Mouse (Mus musculus): Measurements from ENCODE around the gene Tmem63b. TPM values are rescaled to one million over a fixed set of nuclear protein-coding genes. Genes with fewer than 3 reads are reported as not detected.

The Tmem63b gene
- polyA plus RNA-seq, 1 experiment from 2014 or later, result 40.4 TPM

DNA sequence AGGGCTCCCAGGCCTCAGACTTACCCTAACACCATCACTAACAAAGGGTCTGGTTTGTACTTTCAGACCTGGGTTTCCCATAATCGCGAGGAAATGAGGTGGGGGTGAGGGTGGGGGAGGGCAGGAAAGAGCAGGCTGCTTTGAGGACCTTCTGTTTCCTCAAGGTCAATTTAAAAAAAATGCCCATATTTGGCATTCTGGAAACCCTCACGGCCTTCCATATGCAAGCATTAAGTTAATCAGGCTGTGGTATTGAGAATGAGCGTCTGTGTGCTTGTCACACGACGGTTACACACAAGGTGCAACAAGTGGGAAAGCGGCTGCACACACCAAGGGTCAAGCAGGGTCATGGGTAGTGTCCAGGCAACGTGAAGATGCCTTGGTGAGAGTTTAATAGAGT, 74.7 kb downstream of the Tmem63b start:
- Histone ChIP-seq H3K36me3 (ENCODE audit: control insufficient read depth, insufficient read depth) (no peaks in the 10 kb centered on the region), H3K4me1 (ENCODE audit: control insufficient read depth, insufficient read depth, low read length) (peaks cover 10% of the 10 kb centered on the region), H3K27ac (ENCODE audit: low read length) (no peak overlapping the region), H3K4me3 (ENCODE audit: low read length) (no peak overlapping the region), H3K27me3 (ENCODE audit: control insufficient read depth, insufficient read depth, low read length) (no peaks in the 10 kb centered on the region), H3K9me3 (replicated peaks; ENCODE audit: control insufficient read depth, low read length) (peaks cover 3% of the 10 kb centered on the region; the same call in 1 of the 2 replicates), H3K9ac (ENCODE audit: low read length) (no peak overlapping the region), H3K4me2 (ENCODE audit: low read depth, low read length) (no peak overlapping the region)
- WGBS, result 66% methylated on average over 8 of the region's 8 CpGs
- ATAC-seq (replicated peaks; ENCODE audit: extremely low read depth, insufficient read depth, low FRiP score), result no peak

Other genes starting within 250 kb of the Tmem63b start
- 1.2 and 1.5 TPM in 2 replicates for gene Spats1, start 211.5 kb downstream of the Tmem63b start, polyA plus RNA-seq (2015; fragmentation: Nextera tagmentation; extraction: Ambion mirVana)
- gene Aars2, start 180.1 kb downstream of the Tmem63b start, polyA plus RNA-seq (2015; fragmentation: Nextera tagmentation; extraction: Ambion mirVana), result 25.0 and 25.4 TPM in 2 replicates
- gene Tcte1, start 163.5 kb downstream of the Tmem63b start, polyA plus RNA-seq (2015; fragmentation: Nextera tagmentation; extraction: Ambion mirVana), result 0.49 and 0.63 TPM in 2 replicates
- 1.2 and 1.9 TPM in 2 replicates for gene Tmem151b, start 137.2 kb downstream of the Tmem63b start, polyA plus RNA-seq (2015; fragmentation: Nextera tagmentation; extraction: Ambion mirVana)
- 5.3 and 10.9 TPM in 2 replicates for gene Nfkbie, start 131.2 kb downstream of the Tmem63b start, polyA plus RNA-seq (2015; fragmentation: Nextera tagmentation; extraction: Ambion mirVana)
- gene Slc35b2, start 123.0 kb downstream of the Tmem63b start, polyA plus RNA-seq (2015; fragmentation: Nextera tagmentation; extraction: Ambion mirVana), result 89.4 and 89.9 TPM in 2 replicates
- gene Hsp90ab1, start 113.6 kb downstream of the Tmem63b start, polyA plus RNA-seq (2015; fragmentation: Nextera tagmentation; extraction: Ambion mirVana), result 1,191 and 1,235 TPM in 2 replicates
- 110 and 137 TPM in 2 replicates for gene Slc29a1, start 87.3 kb downstream of the Tmem63b start, polyA plus RNA-seq (2015; fragmentation: Nextera tagmentation; extraction: Ambion mirVana)
- gene Mymx, start 84.8 kb downstream of the Tmem63b start, polyA plus RNA-seq (2015; fragmentation: Nextera tagmentation; extraction: Ambion mirVana), result 0.25 and 0.49 TPM in 2 replicates
- gene Capn11, start 27.6 kb downstream of the Tmem63b start, polyA plus RNA-seq (2015; fragmentation: Nextera tagmentation; extraction: Ambion mirVana), result 0.34 and 0.84 TPM in 2 replicates
- 137 and 143 TPM in 2 replicates for gene Mrpl14, start 583 bp downstream of the Tmem63b start, polyA plus RNA-seq (2015; fragmentation: Nextera tagmentation; extraction: Ambion mirVana)
- 0.54 and 1.4 TPM in 2 replicates for gene 1600014C23Rik, start 46.9 kb upstream of the Tmem63b start, polyA plus RNA-seq (2015; fragmentation: Nextera tagmentation; extraction: Ambion mirVana)

All from heart, embryonic 16.5 days (tissue).